In genomic region chr8:46627881-46628280, GRCm38 (mm10) we compare ENCODE assay signal across 22 mouse cellular contexts. TPM values are rescaled to one million over a fixed set of nuclear protein-coding genes. Genes with fewer than 3 reads are reported as not detected.
DNase-seq lines count a peak whose midpoint lies in the region; ATAC-seq and TF ChIP-seq lines count a peak whose summit lies in the region.
"Had no signal": no experiment of that assay in that cellular context is flagged by ENCODE, and none has a peak within 500 bp of the region (broad histone marks: within the 10 kb centered on the region; RNA-seq: fewer than 3 reads in every experiment).

No protein-coding gene starts in this region.

- no peak overlapping the region for H3K9ac ChIP-seq in liver, adult 2 months (ENCODE audit: low read depth, low read length)
- H3K9ac ChIP-seq: forebrain, embryonic 15.5 days; limb, embryonic 15.5 days had no signal

- H3K36me3 ChIP-seq in liver, adult 2 months (ENCODE audit: control insufficient read depth, insufficient read depth, low read length), result peaks cover 6% of the 10 kb centered on the region
- no peaks in the 10 kb centered on the region for H3K36me3 ChIP-seq in splenic B cell, adult 2 months (ENCODE audit: control insufficient read depth, insufficient read depth, low read length, poor library complexity, severe bottlenecking)

- no peak overlapping the region for H3K27ac ChIP-seq in cerebellum, adult 2 months (ENCODE audit: insufficient read depth, low read length)
- H3K27ac ChIP-seq in liver, adult 2 months (replicated peaks; ENCODE audit: insufficient read depth, low read depth, low read length), result no peak overlapping the region
- H3K27ac ChIP-seq: embryonic facial prominence, embryonic 10.5 days; forebrain, embryonic 15.5 days; left cerebral cortex, adult 2 months; limb, embryonic 15.5 days had no signal

- H3K4me1 ChIP-seq in cerebellum, adult 2 months (ENCODE audit: control insufficient read depth, insufficient read depth, low read length), result peaks cover 2% of the 10 kb centered on the region; the same call in 1 of the 2 replicates
- H3K4me1 ChIP-seq in liver, adult 2 months (ENCODE audit: control insufficient read depth, insufficient read depth, low read length), result peaks cover 5% of the 10 kb centered on the region; the same call in 1 of the 2 replicates
- H3K4me1 ChIP-seq: limb, embryonic 15.5 days had no signal

- TF ChIP-seq CTCF in cerebellum, adult 2 months (IDR thresholded peaks at IDR 0.05; ENCODE audit: borderline replicate concordance, insufficient read depth, low read depth, low read length), result no peak
- TF ChIP-seq CTCF in liver, adult 2 months (IDR thresholded peaks at IDR 0.05; ENCODE audit: low read depth, low read length), result no peak

- no peaks in the 10 kb centered on the region for H3K27me3 ChIP-seq in cerebellum, adult 2 months (ENCODE audit: control insufficient read depth, insufficient read depth, low read length)
- H3K27me3 ChIP-seq in liver, adult 2 months (ENCODE audit: control insufficient read depth, insufficient read depth, low read length), result no peaks in the 10 kb centered on the region
- no peaks in the 10 kb centered on the region for H3K27me3 ChIP-seq in splenic B cell, adult 2 months (ENCODE audit: control insufficient read depth, insufficient read depth, low read length, poor library complexity, severe bottlenecking)
- H3K27me3 ChIP-seq: forebrain, embryonic 15.5 days; limb, embryonic 15.5 days had no signal

- WGBS in cerebellum, adult 2 months, result 13% methylated on average over 7 of the region's 7 CpGs
- 70% methylated on average over 7 of the region's 7 CpGs for WGBS in liver, adult 2 months

- H3K4me3 ChIP-seq in cerebellum, adult 2 months (replicated peaks; ENCODE audit: insufficient read depth, low read depth, low read length), result no peak overlapping the region
- H3K4me3 ChIP-seq in liver, adult 2 months (ENCODE audit: insufficient read depth, low read depth, low read length), result no peak overlapping the region
- H3K4me3 ChIP-seq: embryonic facial prominence, embryonic 10.5 days; forebrain, embryonic 15.5 days; left cerebral cortex, adult 2 months; limb, embryonic 15.5 days; myocyte had no signal

- peak; percentile 41 to 59; a peak in 2 of 4 replicates for ATAC-seq in hematopoietic stem cell, adult 5-6 weeks (replicated peaks in 1 of 2; ENCODE audit: insufficient read depth in 1 of 2, low FRiP score in 2 of 2, low TSS enrichment in 1 of 2, low read depth in 1 of 2, poor library complexity in 2 of 2, severe bottlenecking in 2 of 2)
- ATAC-seq: CD4-positive, CD25-positive, alpha-beta regulatory T cell, adult 4 months; forebrain, embryonic 15.5 days had no signal

- DNase-seq in cerebellum, adult 2 months, result peak; percentile 15 to 18
- no peak for DNase-seq in cerebellum, adult 8-10 months
- peak; percentile 18 for DNase-seq in liver, adult 2 months (ENCODE audit: extremely low read depth, low read depth, low spot score)
- DNase-seq in liver, result no peak
- DNase-seq in splenic B cell, adult 2 months (ENCODE audit: low read depth, low spot score), result peak; percentile 20
- DNase-seq in neural tube, embryonic 10.5 days (ENCODE audit: extremely low spot score, low spot score), result no peak
- no peak for DNase-seq in right cerebral cortex, postnatal 10 days (ENCODE audit: low spot score in 2 of 2)
- DNase-seq: adrenal gland, postnatal 36 days; heart, adult 11 months; heart, postnatal 10 days; left cerebral cortex, postnatal 4 days; lung, adult 18-20 months; lung, postnatal 10 days; midbrain, embryonic 14.5 days; right cerebral cortex, postnatal 14 days had no signal

- TF ChIP-seq POLR2A in cerebellum, adult 2 months (IDR thresholded peaks at IDR 0.05; ENCODE audit: borderline replicate concordance, insufficient read depth, low read length), result no peak
- no peak for TF ChIP-seq POLR2A in liver, adult 2 months (IDR thresholded peaks at IDR 0.05; ENCODE audit: extremely low read depth, insufficient read depth, low read length)

- H3K79me2 ChIP-seq in liver, adult 2 months (ENCODE audit: control insufficient read depth, insufficient read depth, low read length), result peaks cover 15% of the 10 kb centered on the region; the same call in 1 of the 2 replicates

RNA-seq across cellular contexts. Expression of gene Casp3, which starts 10.8 kb away (rescaled TPM):
- 13.3 and 14.6 TPM in 2 replicates for polyA plus RNA-seq in cerebellum, adult 2 months (2012; rRNA removed)
- 22.5 and 22.7 TPM in 2 replicates for total RNA-seq in liver, adult 2 months (2014; rRNA removed)
- 5.9 and 6.1 TPM in 2 replicates for polyA plus RNA-seq in liver, adult 2 months (2012; rRNA removed)
- 127 and 165 TPM in 2 replicates for total RNA-seq in hematopoietic stem cell, adult 5-6 weeks (2017)

RNA-seq across cellular contexts. Expression of gene Primpol, which starts 10.9 kb away (rescaled TPM):
- polyA plus RNA-seq in cerebellum, adult 2 months (2012; rRNA removed), result 2.8 and 4.0 TPM in 2 replicates
- total RNA-seq in liver, adult 2 months (2014; rRNA removed), result 4.1 and 4.6 TPM in 2 replicates
- 0.55 and 0.63 TPM in 2 replicates for polyA plus RNA-seq in liver, adult 2 months (2012; rRNA removed)
- 33.1 and 45.5 TPM in 2 replicates for total RNA-seq in hematopoietic stem cell, adult 5-6 weeks (2017)

Comparison
In these comparisons a context has a peak if more than half of its experiments do, and no peak if none do; other contexts are left out.
1. DNase-seq: peak in cerebellum, adult 2 months (2 of 2), liver, adult 2 months (single experiment) and splenic B cell, adult 2 months (single experiment); none in cerebellum, adult 8-10 months (single experiment), liver (single experiment), neural tube, embryonic 10.5 days (single experiment) and right cerebral cortex, postnatal 10 days (0 of 2).